Mouse (Mus musculus): ENCODE results near the gene Lypd3. TPM values are rescaled to one million over a fixed set of nuclear protein-coding genes. Genes with fewer than 3 reads are reported as not detected.

The Lypd3 gene
- polyA plus RNA-seq, 1 experiment from 2014 or later, result 0.56 TPM

GRCm38 (mm10) chr7:24599211-24600067 is 36.9 kb upstream of the Lypd3 start:
- Histone ChIP-seq H3K27ac (no peak overlapping the region), H3K9ac (no peak overlapping the region), H3K4me1 (peaks cover 13% of the 10 kb centered on the region), H3K4me3 (replicated peaks) (no peak overlapping the region), H3K36me3 (replicated peaks) (no peaks in the 10 kb centered on the region), H3K27me3 (peaks cover 12% of the 10 kb centered on the region), H3K9me3 (no peaks in the 10 kb centered on the region), H3K4me2 (no peak overlapping the region)
- no peak for ATAC-seq (ENCODE audit: low FRiP score)
- 76% methylated on average over 15 of the region's 15 CpGs for WGBS

DNA sequence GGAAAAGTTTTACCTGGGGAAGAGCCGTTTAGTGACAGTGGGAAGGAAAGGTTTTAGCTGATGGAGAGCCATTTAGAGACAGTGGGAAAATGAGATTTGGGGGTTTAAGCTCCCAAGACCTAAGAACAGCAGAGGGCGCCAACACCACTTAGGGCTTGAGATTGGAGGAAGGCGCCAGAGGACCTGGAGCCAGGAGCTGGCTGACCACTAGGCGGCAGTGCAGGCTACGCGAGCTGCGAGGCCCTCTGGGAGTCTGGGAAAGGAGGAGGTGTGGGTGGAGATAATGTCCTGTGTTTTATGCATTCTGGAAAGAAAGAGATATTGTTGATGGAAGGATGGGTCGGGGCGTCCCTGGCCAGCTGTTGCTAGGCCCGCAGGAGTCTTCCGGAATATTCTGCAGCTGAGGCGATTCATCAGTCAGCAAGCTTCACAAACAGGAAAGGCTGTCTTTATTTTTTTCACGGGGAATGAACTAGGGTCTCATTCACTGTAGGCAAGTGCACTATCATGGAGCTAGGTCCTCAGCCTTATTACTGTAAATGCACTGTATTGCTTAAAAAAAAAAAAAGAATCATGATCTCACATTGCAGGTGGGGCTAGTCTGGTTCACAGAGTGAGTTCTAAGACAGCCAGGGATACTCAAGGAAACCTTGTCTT is 35.3 kb upstream of the Lypd3 start:
- Histone ChIP-seq H3K4me1 (peaks cover 7% of the 10 kb centered on the region; the same call in 1 of the 2 replicates), H3K9ac (no peak overlapping the region), H3K4me2 (peak overlapping the region; percentile 28), H3K27me3 (no peaks in the 10 kb centered on the region), H3K27ac (no peak overlapping the region), H3K4me3 (replicated peaks) (no peak overlapping the region), H3K36me3 (replicated peaks) (no peaks in the 10 kb centered on the region), H3K9me3 (no peaks in the 10 kb centered on the region)
- ATAC-seq (ENCODE audit: low FRiP score), result peak; percentile 93
- 8% methylated on average over 13 of the region's 13 CpGs for WGBS

GRCm38 (mm10) chr7:24605561-24605960 is 30.8 kb upstream of the Lypd3 start:
- H3K27me3 ChIP-seq, result peaks cover 23% of the 10 kb centered on the region
- H3K36me3 ChIP-seq (replicated peaks), result no peaks in the 10 kb centered on the region
- peaks cover 12% of the 10 kb centered on the region for H3K4me1 ChIP-seq
- no peak overlapping the region for H3K4me3 ChIP-seq (replicated peaks)
- H3K4me2 ChIP-seq, result no peak overlapping the region
- no peak for ATAC-seq (ENCODE audit: low FRiP score)
- H3K9ac ChIP-seq, result no peak overlapping the region
- 92% methylated on average over 7 of the region's 7 CpGs for WGBS
- no peaks in the 10 kb centered on the region for H3K9me3 ChIP-seq
- H3K27ac ChIP-seq, result no peak overlapping the region

DNA sequence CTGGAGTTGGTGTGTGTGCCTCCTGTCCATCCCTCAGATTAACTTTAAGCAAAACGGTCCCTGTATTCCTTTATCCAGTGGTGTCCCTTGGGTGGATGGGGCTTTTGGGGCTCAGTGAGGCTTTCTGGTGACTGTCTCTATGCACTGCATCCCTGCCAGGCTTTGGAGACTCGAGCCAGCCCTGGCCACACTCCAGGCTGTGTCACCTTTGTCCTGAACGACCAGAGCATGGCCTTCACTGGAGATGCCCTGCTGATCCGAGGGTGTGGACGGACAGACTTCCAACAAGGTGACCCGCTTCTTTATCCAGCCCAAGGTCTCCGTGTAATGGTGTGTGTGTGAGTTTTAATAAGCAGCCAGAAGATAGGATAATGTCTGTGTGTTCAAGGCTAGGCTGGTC is 30.3 kb upstream of the Lypd3 start:
- Histone ChIP-seq H3K4me3 (replicated peaks) (no peak overlapping the region), H3K36me3 (replicated peaks) (no peaks in the 10 kb centered on the region), H3K27ac (no peak overlapping the region), H3K9me3 (no peaks in the 10 kb centered on the region), H3K4me2 (no peak overlapping the region), H3K27me3 (peaks cover 28% of the 10 kb centered on the region), H3K9ac (no peak overlapping the region), H3K4me1 (peaks cover 16% of the 10 kb centered on the region)
- 73% methylated on average over 7 of the region's 7 CpGs for WGBS
- ATAC-seq (ENCODE audit: low FRiP score), result no peak

GRCm38 (mm10) chr7:24608017-24608416 is 28.3 kb upstream of the Lypd3 start:
- Histone ChIP-seq H3K27me3 (peaks cover 47% of the 10 kb centered on the region), H3K9ac (no peak overlapping the region), H3K9me3 (no peaks in the 10 kb centered on the region), H3K4me2 (no peak overlapping the region), H3K4me3 (replicated peaks) (no peak overlapping the region), H3K4me1 (peaks cover 22% of the 10 kb centered on the region), H3K27ac (no peak overlapping the region), H3K36me3 (replicated peaks) (no peaks in the 10 kb centered on the region)
- peak; percentile 76 for ATAC-seq (ENCODE audit: low FRiP score)
- WGBS, result 51% methylated on average over 6 of the region's 6 CpGs

DNA sequence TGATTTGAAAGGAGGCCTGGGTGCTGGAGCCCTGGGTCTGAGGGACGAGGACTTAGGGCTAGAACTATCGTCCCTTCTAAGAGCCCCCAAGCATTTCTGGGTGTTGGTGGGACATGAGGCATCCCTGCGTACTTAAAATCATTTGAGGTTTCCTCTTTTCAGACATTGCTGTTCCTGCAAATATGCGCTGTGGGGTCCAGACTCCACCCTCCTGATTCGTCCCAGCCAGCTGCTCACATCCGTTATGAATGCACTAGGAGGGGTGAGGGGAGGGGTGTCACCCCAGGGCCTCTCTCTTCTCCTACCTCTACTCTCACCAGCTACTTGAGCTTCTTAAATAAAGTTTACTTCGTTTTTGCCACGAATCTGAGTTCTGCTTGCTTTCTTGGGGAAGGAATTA is 27.8 kb upstream of the Lypd3 start:
- H3K4me2 ChIP-seq, result no peak overlapping the region
- no peaks in the 10 kb centered on the region for H3K9me3 ChIP-seq
- H3K4me3 ChIP-seq (replicated peaks), result no peak overlapping the region
- WGBS, result 74% methylated on average over 8 of the region's 8 CpGs
- ATAC-seq (ENCODE audit: low FRiP score), result no peak
- no peak overlapping the region for H3K27ac ChIP-seq
- H3K27me3 ChIP-seq, result peaks cover 52% of the 10 kb centered on the region
- H3K36me3 ChIP-seq (replicated peaks), result no peaks in the 10 kb centered on the region
- no peak overlapping the region for H3K9ac ChIP-seq
- peaks cover 21% of the 10 kb centered on the region for H3K4me1 ChIP-seq

GRCm38 (mm10) chr7:24610144-24610878 is 26.0 kb upstream of the Lypd3 start, which contains the start of gene Phldb3:
Phldb3 (plus strand) TSS chr7:24610763.
- no peak for ATAC-seq (ENCODE audit: low FRiP score)
- H3K27me3 ChIP-seq, result peaks cover 68% of the 10 kb centered on the region
- peak within 1 kb of the TSS; percentile 36 for H3K4me3 ChIP-seq (replicated peaks)
- peak within 1 kb of the TSS; percentile 58 for H3K4me2 ChIP-seq
- peak within 1 kb of the TSS; percentile 22; the same call in 1 of the 2 replicates for H3K9ac ChIP-seq
- H3K4me1 ChIP-seq, result peaks cover 21% of the 10 kb centered on the region
- no peaks in the 10 kb centered on the region for H3K36me3 ChIP-seq (replicated peaks)
- no peak within 1 kb of the TSS for H3K27ac ChIP-seq
- H3K9me3 ChIP-seq, result no peaks in the 10 kb centered on the region
- 3% methylated on average over 27 of the region's 27 CpGs for WGBS

GRCm38 (mm10) chr7:24610879-24611494 is 25.4 kb upstream of the Lypd3 start:
- WGBS, result under 1% methylated on average over 36 of the region's 36 CpGs
- peak overlapping the region; percentile 22; the same call in 1 of the 2 replicates for H3K9ac ChIP-seq

DNA sequence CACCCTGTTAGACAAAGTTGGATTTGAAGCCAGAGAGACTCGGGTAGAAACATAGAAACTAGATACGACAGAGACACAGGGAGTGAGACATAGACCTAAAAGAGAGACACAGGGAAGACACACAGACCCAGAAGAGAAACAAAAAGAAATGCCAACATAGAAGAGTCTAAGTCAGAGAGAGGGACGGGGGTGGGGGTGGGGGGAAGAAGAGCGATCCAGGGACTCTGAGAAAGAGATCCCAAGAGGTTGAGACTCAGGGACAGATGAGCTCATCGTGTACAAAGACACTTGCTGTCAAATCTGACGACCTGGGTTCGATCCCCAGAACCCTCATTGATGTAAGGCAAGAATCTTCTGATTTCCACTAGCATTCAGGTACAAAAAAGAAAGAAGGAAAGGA is 24.6 kb upstream of the Lypd3 start:
- H3K4me3 ChIP-seq (replicated peaks), result peak overlapping the region; percentile 36
- WGBS, result 10% methylated on average over 7 of the region's 7 CpGs

More at GRCm38 (mm10) chr7:24610879-24611494, 25.4 kb upstream of the Lypd3 start:
- H3K27me3 ChIP-seq, result peaks cover 70% of the 10 kb centered on the region
- peaks cover 21% of the 10 kb centered on the region for H3K4me1 ChIP-seq
- no peaks in the 10 kb centered on the region for H3K36me3 ChIP-seq (replicated peaks)
- H3K4me2 ChIP-seq, result peak overlapping the region; percentile 58
- no peak overlapping the region for H3K27ac ChIP-seq
- peak overlapping the region; percentile 36 for H3K4me3 ChIP-seq (replicated peaks)
- H3K9me3 ChIP-seq, result no peaks in the 10 kb centered on the region
- ATAC-seq (ENCODE audit: low FRiP score), result peak; percentile 49

GRCm38 (mm10) chr7:24612308-24612910 is 23.9 kb upstream of the Lypd3 start:
- peaks cover 70% of the 10 kb centered on the region for H3K27me3 ChIP-seq

More for the DNA sequence above, 24.6 kb upstream of the Lypd3 start:
- Histone ChIP-seq H3K9me3 (no peaks in the 10 kb centered on the region), H3K36me3 (replicated peaks) (no peaks in the 10 kb centered on the region), H3K9ac (no peak overlapping the region), H3K4me1 (peaks cover 21% of the 10 kb centered on the region), H3K4me2 (peak overlapping the region; percentile 58; the same call in 1 of the 2 replicates), H3K27me3 (peaks cover 70% of the 10 kb centered on the region), H3K27ac (no peak overlapping the region)
- ATAC-seq (ENCODE audit: low FRiP score), result no peak

DNA sequence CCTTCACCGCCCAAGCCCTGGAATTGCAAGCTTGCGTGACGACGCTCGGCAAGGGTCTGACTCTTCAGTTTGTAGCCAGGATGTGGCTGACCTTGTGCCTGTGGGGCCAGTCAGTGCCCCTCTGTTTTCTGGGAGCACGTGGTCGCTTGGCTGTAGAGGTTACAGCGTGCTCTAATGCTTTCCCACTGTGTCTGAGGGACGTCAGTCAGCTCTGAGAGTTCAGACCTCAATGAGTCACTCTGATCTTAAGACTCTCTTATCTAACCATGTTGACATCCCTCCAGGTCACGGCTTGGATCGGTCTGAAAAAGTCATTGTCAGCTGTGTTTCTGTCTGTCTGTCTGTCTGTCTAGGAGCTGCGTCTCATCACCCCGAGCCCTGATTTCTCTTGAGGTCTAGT is 21.5 kb upstream of the Lypd3 start:
- Histone ChIP-seq H3K27ac (no peak overlapping the region), H3K36me3 (replicated peaks) (no peaks in the 10 kb centered on the region), H3K4me2 (no peak overlapping the region), H3K9me3 (no peaks in the 10 kb centered on the region), H3K4me1 (peaks cover 21% of the 10 kb centered on the region), H3K4me3 (replicated peaks) (no peak overlapping the region), H3K27me3 (peaks cover 54% of the 10 kb centered on the region), H3K9ac (no peak overlapping the region)
- no peak for ATAC-seq (ENCODE audit: low FRiP score)
- 76% methylated on average over 13 of the region's 13 CpGs for WGBS

More at GRCm38 (mm10) chr7:24612308-24612910, 23.9 kb upstream of the Lypd3 start:
- Histone ChIP-seq H3K4me1 (peaks cover 21% of the 10 kb centered on the region), H3K4me2 (peak overlapping the region; percentile 28), H3K4me3 (replicated peaks) (peak overlapping the region; percentile 11; the same call in 1 of the 2 replicates), H3K27ac (no peak overlapping the region), H3K36me3 (replicated peaks) (no peaks in the 10 kb centered on the region), H3K9ac (no peak overlapping the region), H3K9me3 (no peaks in the 10 kb centered on the region)
- 3% methylated on average over 27 of the region's 27 CpGs for WGBS
- no peak for ATAC-seq (ENCODE audit: low FRiP score)

Measured in forebrain, embryonic 12.5 days (tissue).